Mouse (Mus musculus) MEL (cell line): ENCODE measurements around the gene Lelp1.

ENCODE experiments used
- CHD1 ChIP-seq: IDR thresholded peaks from 2 replicates; pipeline ENCODE4 v1.6.1; 2012; ENCODE audit warnings: low read depth, mild to moderate bottlenecking, inconsistent platforms, low read length, improper control_type of control experiment
- CTCF ChIP-seq, 3 experiments: IDR thresholded peaks in 2 of 3; conservative IDR thresholded peaks in 1 of 3; 2 replicates each; pipeline ENCODE4 v1.5.1; 2011 to 2012; ENCODE audit warnings: low read length in 3 of 3, low read depth in 2 of 3, mild to moderate bottlenecking in 2 of 3, improper control_type of control experiment in 1 of 3, inconsistent platforms in 1 of 3, mixed read lengths in 1 of 3, moderate library complexity in 1 of 3; ENCODE audit not compliant: control insufficient read depth in 1 of 3, insufficient read depth in 1 of 3, poor library complexity in 1 of 3, severe bottlenecking in 1 of 3
- EP300 ChIP-seq, 2 experiments: IDR thresholded peaks; 2 replicates each; pipeline ENCODE4 v1.6.1; 2011; ENCODE audit warnings: improper control_type of control experiment in 2 of 2, low read length in 2 of 2, low read depth in 1 of 2, mild to moderate bottlenecking in 1 of 2
- GABPA ChIP-seq: IDR thresholded peaks from 2 replicates; pipeline ENCODE4 v1.6.1; 2012; ENCODE audit warnings: low read depth, mild to moderate bottlenecking, inconsistent platforms, low read length, improper control_type of control experiment, moderate library complexity
- GATA1 ChIP-seq: IDR thresholded peaks from 2 replicates; pipeline ENCODE4 v1.6.1; 2011; ENCODE audit warnings: low read depth, low read length, improper control_type of control experiment
- MAZ ChIP-seq: IDR thresholded peaks from 2 replicates; pipeline ENCODE4 v1.6.1; 2012; ENCODE audit warnings: low read depth, mild to moderate bottlenecking, inconsistent platforms, low read length, improper control_type of control experiment
- MXI1 ChIP-seq: IDR thresholded peaks from 2 replicates; pipeline ENCODE4 v1.6.1; 2011; ENCODE audit warnings: mild to moderate bottlenecking, low read depth, low read length, improper control_type of control experiment
- MYC ChIP-seq: IDR thresholded peaks from 2 replicates; pipeline ENCODE4 v1.6.1; 2011; ENCODE audit warnings: low read depth, mild to moderate bottlenecking, low read length, improper control_type of control experiment, moderate library complexity
- POLR2A ChIP-seq, 2 experiments: IDR thresholded peaks; 2 replicates each; pipeline ENCODE4 v1.6.1; 2011 to 2012; ENCODE audit warnings: low read length in 2 of 2, mild to moderate bottlenecking in 2 of 2, control low read depth in 1 of 2, improper control_type of control experiment in 1 of 2, low read depth in 1 of 2, moderate library complexity in 1 of 2; ENCODE audit not compliant: control insufficient read depth in 1 of 2, insufficient read depth in 1 of 2, poor library complexity in 1 of 2
- SMC3 ChIP-seq: IDR thresholded peaks from 2 replicates; pipeline ENCODE4 v1.6.1; 2011; ENCODE audit warnings: low read depth, low read length, improper control_type of control experiment
- TCF12 ChIP-seq: IDR thresholded peaks from 2 replicates; pipeline ENCODE4 v1.6.1; 2014; ENCODE audit warnings: low read depth, mild to moderate bottlenecking, inconsistent platforms, low read length, improper control_type of control experiment, moderate library complexity
- USF1 ChIP-seq: IDR thresholded peaks from 2 replicates; pipeline ENCODE4 v1.6.1; 2014; ENCODE audit warnings: low read depth, mild to moderate bottlenecking, inconsistent platforms, low read length, improper control_type of control experiment, moderate library complexity
- USF2 ChIP-seq, 2 experiments: IDR thresholded peaks; 2 replicates each; pipeline ENCODE4 v1.6.1; 2011 to 2012; ENCODE audit warnings: improper control_type of control experiment in 2 of 2, low read length in 2 of 2, borderline replicate concordance in 1 of 2, inconsistent platforms in 1 of 2, low read depth in 1 of 2, mild to moderate bottlenecking in 1 of 2; ENCODE audit not compliant: insufficient read depth in 1 of 2

- no peak for TF ChIP-seq SMC3
- TF ChIP-seq MYC = no peak
- no peak for TF ChIP-seq MXI1
- no peak for TF ChIP-seq POLR2A (IDR thresholded peaks at IDR 0.05; ENCODE audit: control insufficient read depth in 1 of 2, insufficient read depth in 1 of 2, low read depth in 1 of 2, low read length in 2 of 2, poor library complexity in 1 of 2)
- peak in 1 of 3 experiments; percentile 18; a peak in 1 of 6 replicates for TF ChIP-seq CTCF (IDR thresholded peaks at IDR 0.05 in 2 of 3, conservative IDR thresholded peaks at IDR 0.05 in 1 of 3; ENCODE audit: control insufficient read depth in 1 of 3, insufficient read depth in 1 of 3, low read depth in 2 of 3, low read length in 3 of 3, poor library complexity in 1 of 3, severe bottlenecking in 1 of 3)
- TF ChIP-seq USF1 = no peak
- no peak for TF ChIP-seq USF2 (IDR thresholded peaks at IDR 0.05; ENCODE audit: borderline replicate concordance in 1 of 2, insufficient read depth in 1 of 2, low read depth in 1 of 2, low read length in 2 of 2)
- TF ChIP-seq MAZ = no peak
- TF ChIP-seq GATA1 = no peak
- TF ChIP-seq TCF12 = no peak
- no peak for TF ChIP-seq CHD1
- no peak for TF ChIP-seq EP300 (IDR thresholded peaks at IDR 0.05; ENCODE audit: low read depth in 1 of 2, low read length in 2 of 2)
- no peak for TF ChIP-seq GABPA
Measured at GRCm38 (mm10) chr3:92117930-92118329, 24.6 kb downstream of the Lelp1 start.
